Mouse (Mus musculus): Measurements from ENCODE around the gene Snx29.
"Not testable (repeated sequence)": the region's sequence is repeated elsewhere in the genome, so short reads cannot be mapped to it uniquely, and the experiment has no call there.

Snx29 gene

DNA sequence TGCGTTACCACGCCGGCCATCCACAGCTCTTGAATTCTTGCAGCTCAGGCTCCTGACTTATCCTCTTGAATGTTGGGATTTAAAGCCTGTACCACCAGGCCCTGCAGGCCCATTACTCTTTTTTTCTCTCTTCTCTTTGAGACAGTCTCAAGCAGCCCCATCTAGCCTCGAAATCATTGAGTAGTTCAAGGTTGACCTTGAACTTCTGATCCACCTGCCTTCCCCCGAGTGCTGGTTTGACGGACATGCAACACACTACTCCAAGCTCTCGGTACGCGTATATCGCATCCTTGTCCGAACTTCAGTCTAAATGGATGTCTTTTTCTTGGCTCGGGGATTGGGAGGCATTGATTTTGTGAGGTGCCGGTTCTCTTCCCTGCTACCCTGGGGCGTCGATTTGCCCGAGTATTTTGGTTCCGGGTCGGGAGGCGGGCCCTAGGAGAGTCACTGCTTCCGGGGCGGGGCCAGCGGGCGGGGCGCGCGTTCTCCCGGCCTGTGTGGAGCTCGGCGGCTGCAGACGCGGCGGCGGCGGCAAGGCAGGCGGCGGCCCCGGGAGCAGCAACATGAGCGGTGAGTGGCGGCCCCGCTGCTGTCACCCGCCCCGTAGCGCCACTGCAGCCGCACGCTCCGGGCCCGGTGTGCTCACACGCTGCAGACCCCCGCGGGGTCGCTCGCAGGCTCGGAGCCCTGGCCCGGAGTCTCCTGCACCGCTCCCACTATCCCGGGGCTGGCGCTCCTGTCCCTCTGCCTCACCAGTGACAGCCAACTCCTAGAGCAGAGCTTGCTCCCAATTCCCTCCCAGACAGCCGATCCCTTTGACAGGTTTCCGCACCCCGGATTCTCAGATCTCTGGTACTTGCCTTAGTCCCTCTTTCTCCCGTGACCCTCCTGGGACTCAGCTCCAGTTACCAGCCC is at the start of gene Snx29:
TSS of gene Snx29 (plus strand) at position 500 of the 915 bp plus-strand sequence.
- peak; percentile 99 for DNase-seq

- DNase-seq = no peak
Observed at GRCm38 (mm10) chr16:11276888-11277287, 45.8 kb upstream of the Snx29 start.

DNA sequence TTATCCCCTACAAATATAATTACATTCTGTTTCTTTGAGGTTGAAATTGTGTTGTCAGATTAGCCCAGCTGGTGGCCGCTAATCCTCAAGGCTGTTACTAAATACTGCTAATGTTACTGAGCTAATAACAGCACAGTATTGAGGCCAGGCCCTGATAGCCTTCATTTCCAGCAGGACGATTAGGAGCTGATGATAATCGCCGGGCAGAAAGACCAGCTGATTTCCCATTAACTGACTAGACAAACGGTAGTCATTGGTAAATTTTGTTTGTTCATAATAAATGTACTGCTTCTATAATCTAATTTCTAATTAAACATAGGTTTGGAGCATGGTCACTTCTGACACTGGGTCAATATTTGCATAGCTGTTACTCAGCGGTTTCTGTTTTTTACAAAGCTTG is 43.9 kb upstream of the Snx29 start:
- no peak for DNase-seq

DNA sequence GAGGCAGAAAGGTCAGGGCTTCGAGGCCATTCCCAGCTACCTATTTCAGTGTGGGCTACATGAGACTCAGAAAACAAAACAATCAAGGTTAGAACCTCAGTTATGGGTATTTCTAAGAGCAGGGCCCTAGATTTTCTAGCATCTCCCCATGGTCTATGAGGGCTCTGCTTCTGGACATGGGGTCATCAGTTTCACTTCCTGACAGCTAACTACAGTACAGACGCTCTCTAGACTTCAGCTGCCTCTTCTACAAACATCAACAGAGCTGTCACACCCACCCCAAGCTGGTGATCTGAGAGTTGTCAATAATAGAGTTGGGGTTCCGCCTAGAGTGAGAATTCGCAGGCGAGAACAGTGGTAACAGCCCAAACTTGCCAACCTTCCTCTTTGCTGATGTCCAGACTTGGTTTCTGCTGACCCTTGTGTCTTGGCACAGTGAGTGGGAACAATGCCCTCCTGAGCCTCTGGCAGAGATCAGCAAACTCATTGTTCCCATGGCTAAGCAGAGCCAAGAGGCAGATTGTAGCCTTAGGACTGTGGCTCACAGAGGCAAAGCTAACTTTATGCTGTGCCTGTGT is 40.0 kb upstream of the Snx29 start:
- no peak for DNase-seq

GRCm38 (mm10) chr16:11284881-11285280 is 37.8 kb upstream of the Snx29 start:
- DNase-seq = no peak

- DNase-seq = no peak
Observed at GRCm38 (mm10) chr16:11285949-11286348, 36.8 kb upstream of the Snx29 start.

- DNase-seq = not testable (repeated sequence)
Observed at GRCm38 (mm10) chr16:11288873-11289272, 33.8 kb upstream of the Snx29 start.

DNA sequence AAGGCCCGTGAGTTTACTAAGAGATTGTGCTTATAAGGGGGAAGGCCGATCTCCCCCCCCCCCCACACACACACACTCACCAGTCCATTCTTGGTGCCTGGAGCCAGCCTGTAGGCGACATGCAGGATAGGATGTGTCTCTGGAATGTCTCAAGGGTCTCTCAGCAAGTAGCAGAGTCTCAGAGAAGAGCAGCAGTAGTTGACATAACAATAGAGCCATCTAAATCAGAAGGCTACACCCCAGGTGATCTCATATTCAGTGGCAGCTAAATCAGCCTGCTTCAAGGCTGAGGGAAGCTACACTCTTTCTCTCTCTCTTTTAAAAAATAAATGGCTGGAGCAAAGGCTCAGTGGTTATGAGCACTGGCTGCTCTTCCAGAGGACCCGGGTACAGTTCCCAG is 27.1 kb upstream of the Snx29 start:
- DNase-seq = not testable (repeated sequence)

GRCm38 (mm10) chr16:11297700-11298099 is 25.0 kb upstream of the Snx29 start:
- DNase-seq = peak; percentile 39

DNA sequence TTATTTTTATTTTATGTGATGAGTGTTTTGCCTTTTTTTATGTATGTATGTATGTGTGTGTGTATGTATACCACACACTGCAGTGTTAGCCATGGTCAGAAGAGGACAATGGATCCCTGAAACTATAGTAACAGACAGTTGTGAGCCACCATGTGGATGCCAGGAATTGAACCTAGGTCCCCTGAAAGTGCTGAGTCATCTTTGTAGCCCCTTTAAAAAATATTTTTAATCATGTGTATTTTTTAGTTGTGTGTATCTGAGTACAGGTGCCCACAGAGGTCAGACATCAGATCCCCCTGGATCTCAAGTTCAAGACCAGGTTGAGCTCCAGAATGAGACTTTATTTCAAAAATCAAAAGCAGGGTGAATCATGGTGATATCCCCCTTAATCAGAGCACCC is 19.0 kb upstream of the Snx29 start:
- no peak for DNase-seq

DNA sequence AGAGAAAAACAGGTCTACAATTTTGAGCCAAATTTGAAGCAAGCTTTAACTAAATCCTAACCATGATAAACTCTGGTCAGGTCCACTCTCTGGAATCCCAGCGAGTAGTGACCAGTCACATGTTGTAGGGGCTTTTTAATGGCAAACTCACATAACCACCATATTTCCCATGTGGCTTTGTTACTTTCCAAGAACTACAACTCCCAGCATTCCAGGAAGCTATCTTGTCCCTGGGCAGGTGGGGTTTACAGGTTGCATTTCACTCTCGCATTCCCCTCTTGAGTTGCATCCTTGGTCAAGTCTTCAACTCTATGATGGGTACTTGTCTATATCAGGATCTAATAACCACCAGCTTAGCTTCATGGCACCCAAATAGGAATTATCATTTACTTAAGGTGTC is 17.2 kb upstream of the Snx29 start:
- no peak for DNase-seq

DNA sequence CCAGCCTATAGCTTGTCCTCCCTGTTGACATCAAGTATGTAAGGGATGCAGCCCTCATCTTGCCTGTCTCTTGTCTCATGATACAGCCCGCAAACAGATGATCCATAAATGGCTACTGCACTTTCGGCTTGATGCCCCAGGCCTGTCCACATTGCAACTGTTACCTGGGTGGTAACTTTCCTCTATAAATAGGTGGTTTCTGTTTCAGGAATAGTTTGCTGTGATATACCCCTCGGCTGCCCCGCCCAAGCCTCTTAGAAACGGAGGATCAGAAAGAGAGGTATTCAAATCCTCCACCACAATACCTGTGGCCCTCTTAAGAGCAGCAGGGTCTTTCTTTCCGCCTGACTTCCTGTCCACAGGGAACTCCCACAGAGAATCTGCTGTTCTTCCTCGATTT is 9.2 kb upstream of the Snx29 start, which contains the start of gene Tnfrsf17:
TSS of gene Tnfrsf17 (plus strand) at position 301 of the 400 bp plus-strand sequence.
- no peak for DNase-seq

DNA sequence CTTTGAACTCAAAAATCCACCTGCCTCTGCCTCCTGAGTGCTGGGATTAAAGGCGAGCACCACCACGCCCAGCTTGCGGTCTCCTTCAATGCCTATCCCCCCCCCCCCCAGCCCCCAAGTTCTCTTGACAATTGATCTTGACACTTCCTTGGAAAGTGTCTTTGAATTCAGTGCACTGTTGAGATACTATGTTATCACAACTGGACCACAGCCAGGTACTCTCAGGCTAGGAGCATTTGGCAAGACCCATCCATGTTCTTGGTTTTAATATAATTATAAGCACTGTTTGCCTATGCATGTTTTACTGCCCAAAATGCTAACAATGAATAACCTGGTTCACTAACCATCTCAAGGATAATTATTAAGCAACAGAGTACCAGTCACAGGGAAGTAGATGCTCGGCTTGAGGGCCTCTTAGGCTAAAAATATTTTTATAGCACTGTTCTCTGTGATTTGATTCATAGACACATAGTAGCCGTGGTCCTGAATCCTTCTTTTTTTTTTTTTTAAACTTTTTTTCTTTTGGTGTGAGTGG is 6.9 kb upstream of the Snx29 start:
- DNase-seq = no peak

DNA sequence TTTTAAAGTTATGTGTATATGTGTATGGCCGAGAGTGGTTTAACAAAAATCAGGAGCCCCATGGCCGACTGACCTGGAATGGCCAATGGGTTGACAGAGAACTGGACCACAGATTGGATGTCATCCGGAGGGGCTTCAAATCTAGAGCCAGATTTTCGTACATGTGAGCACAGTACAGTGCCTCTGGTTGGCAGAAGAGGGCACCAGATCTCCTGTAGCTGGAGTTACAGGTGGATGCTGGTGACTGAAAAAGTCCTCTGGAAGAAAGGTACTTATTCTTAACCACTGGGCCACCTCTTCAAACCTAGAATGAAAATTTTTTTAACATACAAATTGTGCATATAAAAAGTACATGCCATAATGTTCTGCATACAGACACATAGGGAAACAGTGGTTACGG is 6.0 kb upstream of the Snx29 start:
- DNase-seq = peak; percentile 23

DNA sequence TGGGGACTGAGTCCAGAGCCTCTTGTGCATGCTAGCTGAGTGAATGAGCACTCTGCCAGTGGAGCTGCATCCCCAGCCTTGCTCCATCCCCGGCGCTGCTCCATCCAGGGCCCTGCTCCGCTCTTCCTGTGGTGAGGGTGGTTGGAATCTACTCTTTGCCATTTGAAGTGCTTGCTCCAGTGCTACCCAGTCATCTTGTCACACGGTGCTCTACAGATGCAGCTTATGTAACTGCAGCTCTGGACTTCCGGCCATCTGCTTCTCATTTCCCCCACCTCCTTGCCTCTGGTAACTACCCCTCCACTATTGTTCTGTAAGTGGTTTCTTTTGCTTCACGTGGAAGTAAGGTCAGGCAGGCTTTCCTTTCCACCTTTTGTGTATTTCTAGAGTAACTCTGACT is 5.4 kb upstream of the Snx29 start:
- DNase-seq = peak; percentile 11

DNA sequence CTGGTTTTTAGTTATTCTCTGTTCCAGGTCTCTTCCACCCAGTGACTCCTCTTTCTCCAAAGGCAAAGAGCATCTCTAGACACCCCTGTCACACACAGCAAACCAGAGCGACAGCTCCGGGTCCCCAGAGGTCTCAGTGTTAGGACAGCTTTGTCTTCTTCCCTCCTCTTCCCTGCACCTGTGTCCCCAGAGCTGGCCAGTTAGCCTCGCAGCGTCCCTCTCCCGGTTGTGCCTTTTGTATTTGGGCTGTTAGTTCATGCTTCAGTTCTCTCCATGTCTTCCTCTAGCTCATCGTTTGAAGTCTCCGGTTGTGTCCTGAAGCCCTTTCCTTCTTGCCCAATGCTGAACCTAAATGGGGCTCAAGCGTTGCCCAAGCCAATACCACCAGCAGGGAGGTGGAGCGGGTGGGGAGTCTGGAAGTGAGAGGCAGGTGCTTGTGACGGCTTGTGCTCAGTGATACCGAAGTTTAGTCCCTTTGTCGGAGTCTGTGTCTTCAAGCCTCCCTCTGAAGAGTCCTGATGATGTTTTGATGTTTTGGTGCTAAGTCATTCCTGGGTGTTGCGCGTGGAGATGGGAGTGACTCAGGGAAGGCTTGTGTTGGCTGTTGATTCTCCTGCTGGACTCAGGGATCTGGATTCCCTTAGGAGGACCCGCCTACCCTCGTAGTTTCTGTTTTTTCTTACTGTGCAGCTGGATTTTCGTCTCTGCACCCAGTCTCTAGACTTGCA is 780 bp downstream of the Snx29 start:
- DNase-seq = peak; percentile 40

DNA sequence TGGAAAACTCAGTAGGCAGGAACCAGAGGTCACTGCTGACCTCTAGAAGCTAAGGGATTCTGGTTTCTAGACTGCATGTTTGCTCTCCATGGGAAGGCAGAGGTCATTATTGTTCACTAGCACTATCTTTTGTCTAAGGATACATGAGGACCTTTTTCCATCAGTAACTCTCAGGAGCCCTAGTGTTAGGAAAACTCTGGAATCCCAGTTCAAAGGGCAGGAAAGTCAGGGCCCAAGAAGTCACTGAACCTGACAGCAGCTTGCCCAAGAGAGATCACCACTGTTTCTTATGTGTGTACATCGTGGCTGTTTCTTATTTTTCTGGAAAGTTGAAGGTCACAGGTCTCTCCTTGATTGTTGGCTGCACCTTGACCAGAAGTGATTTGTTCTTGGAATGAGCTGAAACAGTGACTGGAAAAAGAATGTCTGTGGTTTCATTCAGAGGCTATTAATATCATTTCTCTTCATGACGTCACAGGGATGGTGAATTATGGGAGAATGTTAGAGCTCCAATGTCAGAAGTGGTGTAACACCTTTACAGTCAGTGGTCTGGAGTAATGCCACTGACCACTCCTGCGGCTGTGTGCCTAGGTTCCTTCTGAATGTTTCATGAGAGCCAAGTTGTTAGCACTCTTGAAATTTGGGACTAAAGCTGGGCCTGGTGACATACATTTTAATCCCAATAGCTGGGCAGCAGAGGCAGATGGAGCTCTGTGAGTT is 7.5 kb downstream of the Snx29 start:
- DNase-seq = no peak

GRCm38 (mm10) chr16:11331030-11331429 is 8.3 kb downstream of the Snx29 start:
- no peak for DNase-seq

- no peak for DNase-seq
Observed at GRCm38 (mm10) chr16:11343292-11343815, 20.6 kb downstream of the Snx29 start.

DNA sequence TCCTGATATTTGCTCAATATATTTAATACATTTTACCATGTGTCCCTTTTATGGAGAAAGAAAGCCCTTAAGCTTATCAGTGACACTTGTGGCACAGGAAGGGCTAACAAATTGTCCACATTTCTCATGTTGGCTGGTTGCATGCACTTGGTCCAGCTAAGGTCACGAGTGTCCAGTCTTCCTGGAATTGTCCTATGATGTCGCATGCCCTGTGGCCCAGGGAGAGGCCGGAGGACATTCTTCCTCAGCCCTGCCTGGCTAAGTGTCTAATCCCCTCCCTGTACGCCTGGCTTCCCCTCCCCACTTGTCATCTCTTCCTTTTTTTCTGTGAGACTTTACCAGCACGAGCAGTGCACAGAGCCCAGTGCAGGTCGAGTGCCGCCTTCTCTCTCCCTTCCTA is 29.2 kb downstream of the Snx29 start:
- no peak for DNase-seq

DNA sequence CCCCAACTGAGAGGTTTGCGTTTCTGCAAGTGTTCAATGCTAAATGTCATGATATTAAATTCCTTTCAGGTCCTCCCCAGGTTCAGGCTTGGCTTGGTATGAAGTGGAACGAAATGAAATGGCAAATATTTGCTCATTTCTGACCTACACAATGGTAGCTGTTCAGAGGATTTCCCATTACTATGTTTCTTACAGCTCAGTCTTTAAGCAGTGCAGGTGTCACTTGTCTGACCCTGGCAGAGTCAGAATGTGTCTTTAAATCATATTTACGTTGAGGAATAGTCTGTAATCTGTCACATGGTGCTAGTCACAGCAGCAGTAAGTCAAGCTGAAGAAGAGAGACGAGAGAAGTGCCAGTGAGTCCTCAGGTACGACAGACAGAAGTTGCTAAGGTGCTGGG is 36.5 kb downstream of the Snx29 start:
- no peak for DNase-seq

DNA sequence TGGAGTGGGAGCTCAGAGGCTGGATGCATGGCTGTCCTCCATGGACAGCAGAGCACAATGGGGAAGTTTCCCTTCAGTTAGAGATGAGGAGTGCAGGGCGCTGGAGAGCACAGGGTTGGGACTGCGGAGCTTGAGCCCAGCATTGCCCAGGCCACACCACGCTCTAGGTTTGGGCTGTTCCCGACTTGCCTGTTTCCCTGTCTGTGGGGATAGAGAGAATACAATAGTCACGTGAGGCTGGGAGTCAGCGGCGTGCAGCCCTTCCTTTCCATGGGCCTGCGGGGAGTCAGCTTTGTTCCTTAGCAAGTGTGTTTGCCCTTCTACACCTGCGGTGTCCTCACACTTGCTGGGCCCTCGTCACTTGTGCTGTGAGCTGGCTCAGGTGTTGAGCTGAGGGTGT is 37.2 kb downstream of the Snx29 start:
- DNase-seq = no peak

Data from thymus, postnatal 4 days (tissue).